Mouse (Mus musculus): ENCODE data around the gene Adat3. TPM values are rescaled to one million over a fixed set of nuclear protein-coding genes. Genes with fewer than 3 reads are reported as not detected.

The Adat3 gene
- 10 to 100 TPM; 10.3 to 12.6 TPM for polyA plus RNA-seq (2012; fragmentation: generic; extraction: Trizol)

DNA sequence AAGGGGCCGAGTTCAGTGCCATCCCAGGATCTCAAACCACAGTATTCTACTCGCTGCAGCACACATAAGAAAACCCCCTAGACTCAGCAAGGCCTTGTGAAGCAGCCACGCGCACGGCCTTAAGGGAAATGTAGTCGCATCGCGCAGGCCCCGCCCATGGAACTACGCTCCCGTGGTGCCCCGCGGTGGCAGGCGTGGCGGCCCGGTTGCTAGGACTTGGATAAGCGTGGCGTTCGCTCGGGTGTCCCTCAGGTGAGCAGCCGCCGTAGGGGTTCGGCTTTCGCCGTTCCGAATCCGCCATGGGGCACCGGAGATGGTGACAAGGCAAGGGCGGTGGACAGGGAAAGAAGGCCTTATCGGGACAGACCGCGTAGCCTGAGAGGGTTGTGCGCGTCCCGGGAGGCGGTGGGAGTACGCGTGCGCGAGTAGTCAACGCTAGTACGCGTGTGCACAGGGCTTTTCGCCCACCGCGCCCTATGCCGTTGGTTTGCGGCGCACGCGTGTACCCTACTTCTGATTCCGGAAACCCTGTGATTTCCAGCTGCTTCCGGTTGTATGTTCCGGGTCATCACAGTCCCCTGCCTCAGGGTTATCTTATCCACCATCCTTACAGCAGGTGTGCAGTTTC is at the start of gene Adat3, which contains the start of gene Scamp4:
Gene Adat3 (plus strand): TSS at position 183 of the 628 bp plus-strand sequence.
Gene Scamp4 (plus strand): TSS at position 175 of the 628 bp plus-strand sequence.

DNA sequence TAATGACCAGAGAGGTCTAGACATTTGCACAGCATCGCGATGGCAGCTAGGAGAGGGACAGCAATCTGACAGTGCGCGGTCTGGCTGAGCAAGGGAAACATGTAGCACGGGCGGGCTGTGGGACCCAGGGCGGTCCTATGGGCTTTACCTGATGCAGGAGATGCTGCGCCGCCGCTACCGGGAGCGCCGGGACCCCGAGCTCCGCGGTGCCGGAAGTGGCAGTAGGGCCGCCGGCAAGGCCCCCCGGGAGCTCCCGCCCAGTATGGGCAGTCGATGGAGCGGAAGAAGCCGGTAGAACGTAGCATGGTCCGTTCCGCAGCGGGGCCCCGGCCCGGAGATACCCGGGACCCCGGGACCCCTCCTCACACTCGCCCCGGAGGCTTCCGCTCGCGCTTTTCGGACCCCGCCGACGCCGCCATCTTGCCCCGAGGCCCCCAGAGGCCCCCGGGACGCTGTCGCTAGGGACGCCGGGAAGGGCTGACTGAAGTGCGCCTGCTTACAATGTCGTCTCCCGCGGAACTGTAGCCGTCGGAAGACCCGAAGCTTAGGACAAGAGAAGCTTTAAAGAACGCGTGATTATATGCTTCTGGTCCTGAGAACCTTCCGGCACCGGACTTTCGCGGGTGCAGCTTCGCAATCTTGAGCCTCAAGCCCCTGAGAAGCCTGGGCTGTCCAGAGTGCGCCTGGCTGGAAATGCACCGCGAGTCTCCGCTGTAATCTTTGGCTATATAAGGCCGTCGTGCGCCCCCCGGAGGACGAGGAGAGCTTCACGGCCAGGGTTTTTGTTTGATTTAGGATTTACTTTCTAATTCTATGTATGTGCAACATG is 41.4 kb upstream of the Adat3 start, which contains the start of gene Rexo1:
Gene Rexo1 (minus strand): TSS at position 445 of the 829 bp plus-strand sequence.

DNA sequence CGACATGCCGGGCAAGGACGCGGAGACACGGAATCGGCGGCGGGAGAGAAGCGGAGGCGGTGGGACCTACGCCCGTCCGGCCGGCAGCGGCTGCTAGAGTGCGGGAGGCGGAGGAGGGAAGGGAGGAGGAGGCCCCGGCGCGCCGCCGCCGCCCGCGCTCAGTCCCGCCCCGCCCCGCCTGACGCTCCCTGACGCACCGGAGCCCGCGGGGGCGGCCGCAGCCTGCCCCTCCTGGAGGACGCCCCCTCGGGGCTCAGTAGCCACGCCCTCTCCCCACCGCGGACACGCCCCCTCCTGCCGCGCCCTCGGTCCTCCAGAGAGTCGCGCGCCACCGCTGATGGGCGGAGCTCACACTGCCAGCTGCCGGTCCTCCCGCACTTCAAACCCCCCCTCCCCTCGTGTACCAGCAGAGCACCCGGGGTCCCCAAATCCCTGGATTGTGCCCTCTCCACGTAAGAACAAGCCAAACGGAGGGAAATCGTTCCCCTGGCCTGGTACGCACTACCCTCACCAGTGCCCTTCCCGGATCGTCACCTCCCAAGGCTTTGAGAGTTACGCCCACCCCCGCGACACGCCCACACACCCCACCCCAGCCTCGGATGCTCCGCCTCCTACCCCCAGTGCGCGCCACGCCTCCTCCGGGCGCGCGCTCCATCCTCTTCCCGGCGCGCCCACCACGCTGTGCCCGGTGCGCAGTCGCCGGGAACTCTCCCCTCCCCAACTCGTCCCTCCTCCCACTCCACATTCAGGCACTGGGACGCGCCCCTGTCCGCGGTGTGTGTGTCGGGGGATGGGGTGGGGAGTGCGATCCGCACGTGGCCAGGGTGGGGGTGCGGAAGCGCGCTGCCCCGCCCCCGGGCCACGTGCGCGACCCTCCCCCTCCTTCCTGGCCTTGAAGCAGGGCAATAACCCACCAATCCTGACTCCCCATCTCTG is 25.2 kb upstream of the Adat3 start, which contains the start of gene Klf16:
Gene Klf16 (minus strand): TSS at position 127 of the 936 bp plus-strand sequence.

DNA sequence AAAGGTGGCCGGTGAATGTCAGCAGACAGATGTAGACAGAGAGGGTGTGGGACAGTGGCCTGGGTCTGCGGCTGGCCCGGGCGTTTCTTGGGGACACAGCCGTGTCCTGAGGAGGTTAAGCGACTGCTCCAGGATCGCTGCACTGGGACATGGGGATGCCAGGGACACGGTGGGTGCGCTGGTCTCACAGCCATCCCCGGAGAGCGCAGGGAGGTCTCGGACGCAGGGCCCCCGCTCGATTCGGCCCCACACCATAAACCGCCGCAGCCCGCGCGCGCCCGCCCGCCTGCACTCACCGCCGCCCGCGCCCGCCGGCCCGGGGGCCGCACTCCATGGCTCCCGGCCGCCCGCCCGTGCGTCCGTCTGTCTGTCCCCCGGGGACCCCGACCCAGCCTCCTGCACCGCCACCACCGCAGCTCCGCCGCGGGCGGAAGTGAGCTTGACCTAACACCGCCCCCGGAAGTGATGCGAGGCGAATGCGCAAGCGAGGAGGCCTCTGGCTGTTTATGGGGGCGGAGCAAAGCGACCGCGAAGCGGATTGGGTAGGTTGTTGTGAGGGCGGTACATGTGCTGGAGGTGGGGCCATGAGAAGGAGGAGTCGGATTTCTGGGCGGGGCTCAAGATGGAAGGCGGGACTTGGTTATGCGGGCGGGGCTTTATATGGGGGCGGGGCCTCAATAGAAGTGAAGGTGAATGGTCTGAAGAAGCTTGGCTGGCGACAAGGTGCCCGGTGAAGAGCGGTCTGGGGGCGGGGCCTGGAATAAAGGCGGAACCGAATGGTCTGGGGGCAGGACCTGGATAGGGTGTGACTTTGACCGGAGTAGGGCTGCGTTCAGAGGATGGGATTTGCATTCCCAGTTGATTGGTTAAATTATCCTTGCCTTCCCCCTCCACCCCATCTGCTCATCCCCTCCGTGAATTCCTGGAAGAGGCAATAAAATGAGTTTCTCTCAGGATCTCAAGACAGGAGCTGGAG is 12.5 kb upstream of the Adat3 start, which contains the start of gene Abhd17a:
Gene Abhd17a (minus strand): TSS at position 463 of the 976 bp plus-strand sequence.

DNA sequence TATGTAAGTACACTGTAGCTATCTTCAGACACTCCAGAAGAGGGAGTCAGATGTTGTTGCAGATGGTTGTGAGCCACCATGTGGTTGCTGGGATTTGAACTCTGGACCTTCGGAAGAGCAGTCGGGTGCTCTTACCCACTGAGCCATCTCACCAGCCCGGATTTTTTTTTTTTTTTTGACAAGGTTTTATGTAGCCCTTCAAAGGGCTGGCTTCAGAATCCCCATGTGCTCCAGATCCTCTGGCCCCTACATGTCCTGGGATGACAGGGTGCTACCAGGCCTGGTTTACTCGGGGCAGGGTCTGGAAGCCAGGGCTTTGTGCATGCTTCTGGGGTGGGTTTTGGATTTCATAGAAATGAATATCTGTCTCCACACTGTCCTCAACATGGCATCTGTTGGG is 3.0 kb downstream of the Adat3 start, which contains the start of gene Gm49322:
Gene Gm49322 (plus strand): TSS at position 301 of the 400 bp plus-strand sequence.

DNA sequence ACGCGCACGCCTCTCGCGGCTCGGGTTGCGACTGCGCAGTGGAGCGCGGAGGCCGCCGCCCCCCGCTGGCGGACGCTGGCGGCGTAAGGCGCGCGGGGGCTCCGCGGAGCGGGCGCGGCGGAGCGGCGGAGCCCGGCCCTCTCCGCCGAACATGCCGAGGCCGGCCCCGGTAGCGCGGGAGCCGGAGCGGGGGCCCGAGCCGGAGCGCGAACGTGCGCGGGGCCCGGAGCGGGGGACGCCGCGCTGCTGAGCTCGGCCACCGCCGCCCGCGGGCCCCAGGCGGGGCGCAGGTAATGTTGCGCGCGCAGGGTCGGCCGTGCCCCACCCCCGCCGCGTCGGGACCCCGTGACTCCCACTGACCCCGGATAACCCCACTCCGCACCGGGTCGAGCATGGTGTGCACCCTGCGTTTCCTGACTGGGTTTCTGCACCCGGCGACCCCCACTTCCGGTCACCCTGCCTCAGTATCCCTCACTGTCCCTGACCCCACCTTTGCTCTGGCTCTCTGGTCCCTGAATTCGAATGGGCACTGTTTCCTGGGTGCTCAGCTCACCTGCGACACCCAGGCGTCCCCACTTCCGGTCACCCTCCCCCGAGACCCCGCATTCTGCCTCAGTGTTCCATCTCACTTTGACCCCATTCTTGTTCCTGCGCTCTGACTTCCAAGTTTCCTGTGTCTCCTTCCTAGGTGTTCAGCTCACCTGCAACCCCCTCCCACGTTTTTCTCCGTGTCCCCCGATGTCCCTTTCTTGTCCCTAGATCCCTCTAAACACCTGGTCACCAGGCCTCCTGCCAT is 20.2 kb downstream of the Adat3 start, which contains the start of gene Csnk1g2:
Gene Csnk1g2 (plus strand): TSS at position 178 of the 796 bp plus-strand sequence.

DNA sequence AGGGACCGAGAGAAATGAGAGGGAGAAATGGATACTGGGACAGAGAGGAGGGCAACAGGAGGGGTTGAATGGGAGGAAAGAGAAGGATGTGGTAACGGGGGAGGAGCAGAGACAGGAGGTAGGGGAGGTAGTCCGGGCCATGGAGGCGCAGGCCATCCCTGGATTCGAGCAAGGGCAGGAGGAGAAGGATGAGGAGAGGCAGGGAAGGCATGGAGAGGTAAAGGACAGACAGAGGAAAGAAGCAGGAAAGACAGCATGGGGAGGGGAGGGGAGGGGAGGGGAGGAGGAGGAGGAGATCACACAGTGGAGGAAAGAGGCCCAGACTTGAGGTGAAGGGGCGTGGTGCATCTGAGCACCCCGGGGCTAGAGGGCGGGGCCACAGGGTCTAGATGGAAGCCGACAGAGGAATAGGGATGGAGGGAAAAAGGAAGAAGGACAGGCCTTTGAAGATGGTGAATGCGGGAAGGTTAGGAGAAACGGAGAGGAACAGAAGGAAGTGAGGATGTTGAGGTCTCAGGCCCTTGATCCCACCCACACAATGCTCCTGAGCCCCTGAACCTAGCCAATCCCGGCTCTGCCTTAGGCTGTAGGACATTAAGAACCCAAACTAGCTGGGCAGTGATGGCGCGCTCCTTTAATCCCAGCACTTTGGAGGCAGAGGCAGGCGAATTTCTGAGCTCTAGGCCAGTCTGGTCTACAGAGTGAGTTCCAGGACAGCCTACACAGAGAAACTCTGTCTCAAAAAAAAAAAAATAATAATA is 54.4 kb downstream of the Adat3 start, which contains the start of gene Btbd2:
Gene Btbd2 (minus strand): TSS at position 209 of the 761 bp plus-strand sequence.

Other genes with a start within 250 kb of the Adat3 start
- gene Plk5, start 246.4 kb upstream of the Adat3 start, polyA plus RNA-seq (2012; fragmentation: generic; extraction: Trizol) = not detected
- 10 to 100 TPM in 1 of 2 experiments, 1 to 10 TPM in 1; 8.8 to 32.5 TPM for gene Mex3d, start 215.2 kb upstream of the Adat3 start, polyA plus RNA-seq (2012; fragmentation: generic; extraction: Trizol)
- gene Mbd3, start 203.3 kb upstream of the Adat3 start, polyA plus RNA-seq (2012; fragmentation: generic; extraction: Trizol) = 100 to 1,000 TPM; 239 to 395 TPM
- gene Uqcr11, start 196.1 kb upstream of the Adat3 start, polyA plus RNA-seq (2012; fragmentation: generic; extraction: Trizol) = 1,000 to 10,000 TPM; 1,086 to 1,588 TPM
- 100 to 1,000 TPM in 1 of 2 experiments, 10 to 100 TPM in 1; 52.4 to 135 TPM for gene Tcf3, start 169.2 kb upstream of the Adat3 start, polyA plus RNA-seq (2012; fragmentation: generic; extraction: Trizol)
- gene Onecut3, start 108.0 kb upstream of the Adat3 start, polyA plus RNA-seq (2012; fragmentation: generic; extraction: Trizol) = under 1 TPM; under 0.01 to 0.01 TPM
- under 1 TPM; 0.29 to 0.77 TPM for gene Atp8b3, start 63.8 kb upstream of the Adat3 start, polyA plus RNA-seq (2012; fragmentation: generic; extraction: Trizol)
- 10 to 100 TPM; 13.6 to 30.1 TPM for gene Rexo1, start 41.3 kb upstream of the Adat3 start, polyA plus RNA-seq (2012; fragmentation: generic; extraction: Trizol)
- 10 to 100 TPM; 14.7 to 17.8 TPM for gene Klf16, start 25.6 kb upstream of the Adat3 start, polyA plus RNA-seq (2012; fragmentation: generic; extraction: Trizol)
- 100 to 1,000 TPM; 189 to 208 TPM for gene Abhd17a, start 12.5 kb upstream of the Adat3 start, polyA plus RNA-seq (2012; fragmentation: generic; extraction: Trizol)
- 100 to 1,000 TPM in 1 of 2 experiments, 10 to 100 TPM in 1; 96.1 to 132 TPM for gene Scamp4, start within 50 bp of the Adat3 start, polyA plus RNA-seq (2012; fragmentation: generic; extraction: Trizol)
- gene Gm49322, start 3.1 kb downstream of the Adat3 start, polyA plus RNA-seq (2012; fragmentation: generic; extraction: Trizol) = 1 to 10 TPM in 1 of 2 experiments, under 1 TPM in 1; 0.39 to 1.4 TPM
- 100 to 1,000 TPM; 224 to 226 TPM for gene Csnk1g2, start 20.0 kb downstream of the Adat3 start, polyA plus RNA-seq (2012; fragmentation: generic; extraction: Trizol)
- gene Btbd2, start 54.2 kb downstream of the Adat3 start, polyA plus RNA-seq (2012; fragmentation: generic; extraction: Trizol) = 100 to 1,000 TPM in 1 of 2 experiments, 10 to 100 TPM in 1; 54.5 to 122 TPM
- gene Mknk2, start 75.2 kb downstream of the Adat3 start, polyA plus RNA-seq (2012; fragmentation: generic; extraction: Trizol) = 100 to 1,000 TPM in 1 of 2 experiments, 10 to 100 TPM in 1; 50.6 to 131 TPM
- 10 to 100 TPM; 19.8 to 24.3 TPM for gene Mob3a, start 99.1 kb downstream of the Adat3 start, polyA plus RNA-seq (2012; fragmentation: generic; extraction: Trizol)
- 10 to 100 TPM in 1 of 2 experiments, 1 to 10 TPM in 1; 2.2 to 31.4 TPM for gene Izumo4, start 99.3 kb downstream of the Adat3 start, polyA plus RNA-seq (2012; fragmentation: generic; extraction: Trizol)
- 10 to 100 TPM; 37.2 to 87.2 TPM for gene Ap3d1, start 139.4 kb downstream of the Adat3 start, polyA plus RNA-seq (2012; fragmentation: generic; extraction: Trizol)
- 10 to 100 TPM in 1 of 2 experiments, 1 to 10 TPM in 1; 2.9 to 12.0 TPM for gene Dot1l, start 152.3 kb downstream of the Adat3 start, polyA plus RNA-seq (2012; fragmentation: generic; extraction: Trizol)
- gene Sf3a2, start 195.3 kb downstream of the Adat3 start, polyA plus RNA-seq (2012; fragmentation: generic; extraction: Trizol) = 100 to 1,000 TPM in 1 of 2 experiments, 10 to 100 TPM in 1; 97.6 to 167 TPM
- 10 to 100 TPM; 64.7 to 99.4 TPM for gene Plekhj1, start 195.7 kb downstream of the Adat3 start, polyA plus RNA-seq (2012; fragmentation: generic; extraction: Trizol)
- 1 to 10 TPM in 1 of 2 experiments, under 1 TPM in 1; 0.25 to 1.2 TPM for gene Amh, start 202.4 kb downstream of the Adat3 start, polyA plus RNA-seq (2012; fragmentation: generic; extraction: Trizol)
- under 1 TPM in 1 of 2 experiments, not detected in 1; 0.94 TPM for gene Jsrp1, start 210.6 kb downstream of the Adat3 start, polyA plus RNA-seq (2012; fragmentation: generic; extraction: Trizol)
- 1,000 to 10,000 TPM; 1,765 to 2,268 TPM for gene Oaz1, start 223.8 kb downstream of the Adat3 start, polyA plus RNA-seq (2012; fragmentation: generic; extraction: Trizol)
- under 1 TPM; 0.01 to 0.07 TPM for gene Lingo3, start 241.2 kb downstream of the Adat3 start, polyA plus RNA-seq (2012; fragmentation: generic; extraction: Trizol)